Mouse (Mus musculus) kidney, adult 2 months (tissue): Measurements from ENCODE around the gene Gpr25. TPM values are rescaled to one million over a fixed set of nuclear protein-coding genes. Genes with fewer than 3 reads are reported as not detected.

Experiments
- DNase-seq: peaks from one replicate; pipeline ENCODE4 v3.0.0; 2021
- H3K27ac ChIP-seq: fragments of 200-500 bp; 2 replicates; pipeline ENCODE4 v1.5.1; 2012; ENCODE audit warnings: low read depth, low read length, control low read depth, inconsistent platforms; ENCODE audit not compliant: insufficient read depth
- H3K27me3 ChIP-seq: fragments of 200-500 bp; replicated peaks from 2 replicates; pipeline ENCODE4 v1.6.1; 2012; ENCODE audit warnings: mild to moderate bottlenecking, moderate library complexity, low read length, inconsistent platforms; ENCODE audit not compliant: control insufficient read depth, insufficient read depth
- H3K36me3 ChIP-seq: fragments of 200-500 bp; 2 replicates; pipeline ENCODE4 v1.6.1; 2012; ENCODE audit warnings: mild to moderate bottlenecking, moderate library complexity, low read length, inconsistent platforms; ENCODE audit not compliant: control insufficient read depth, insufficient read depth
- H3K4me1 ChIP-seq: fragments of 200-500 bp; 2 replicates; pipeline ENCODE4 v1.6.1; 2011; ENCODE audit warnings: low read length; ENCODE audit not compliant: control insufficient read depth, insufficient read depth
- H3K4me3 ChIP-seq: fragments of 200-500 bp; 2 replicates; pipeline ENCODE4 v1.5.1; 2011; ENCODE audit warnings: mild to moderate bottlenecking, low read depth, low read length, control low read depth; ENCODE audit not compliant: insufficient read depth
- CTCF ChIP-seq: fragments of 200-500 bp; conservative IDR thresholded peaks from 2 replicates; pipeline ENCODE4 v1.5.1; 2011; ENCODE audit warnings: low read depth, mild to moderate bottlenecking, control low read depth, low read length, moderate library complexity, mixed read lengths; ENCODE audit not compliant: insufficient read depth, insufficient read length
- POLR2A ChIP-seq: fragments of 200-500 bp; IDR thresholded peaks from one replicate; pipeline ENCODE4 v1.6.1; 2011; ENCODE audit warnings: low read depth, low read length, control low read depth
- WGBS: fragments of 180-500 bp; shearing (Covaris S2); methylation state at CpG from one replicate; pipeline ENCODE4 v1.1.7; 2018; 5-methylcytosine and 5-hydroxymethylcytosine counted together
- polyA plus RNA-seq: library from polyadenylated mRNA; depleted of rRNA; stranded (reverse); fragments of >200 nt; gene quantifications from 2 replicates; pipeline ENCODE4 v1.2.3, GENCODE M21; 2012

Gpr25 gene
- polyA plus RNA-seq, 1 experiment, result 0.09 TPM

DNA sequence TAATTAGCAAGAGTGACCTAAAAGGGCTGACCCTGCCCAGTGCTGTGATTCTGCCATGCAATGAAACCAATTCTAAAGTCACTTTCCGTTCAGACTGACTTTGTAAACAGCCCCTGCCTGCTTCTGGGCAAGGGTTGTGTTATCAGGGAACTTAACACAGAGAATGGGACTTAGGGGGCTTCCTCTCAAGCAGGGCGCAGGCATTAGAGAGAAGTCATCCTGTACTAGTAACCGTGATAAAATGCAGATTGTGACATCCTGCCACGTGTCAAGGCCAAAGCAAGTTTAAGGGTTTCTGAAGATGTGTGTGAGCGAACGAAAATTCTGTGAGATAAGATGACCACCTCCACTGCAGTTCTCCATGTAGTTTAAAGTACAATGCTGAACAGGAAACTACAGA lies 5.5 kb upstream of the Gpr25 start:
- Histone ChIP-seq H3K27ac (no peak overlapping the region), H3K27me3 (no peaks in the 10 kb centered on the region), H3K4me1 (no peaks in the 10 kb centered on the region), H3K4me3 (no peak overlapping the region), H3K36me3 (no peaks in the 10 kb centered on the region)
- TF ChIP-seq CTCF (no peak), POLR2A (no peak)
- 57% methylated on average over 6 of the region's 6 CpGs for WGBS
- no peak for DNase-seq

DNA sequence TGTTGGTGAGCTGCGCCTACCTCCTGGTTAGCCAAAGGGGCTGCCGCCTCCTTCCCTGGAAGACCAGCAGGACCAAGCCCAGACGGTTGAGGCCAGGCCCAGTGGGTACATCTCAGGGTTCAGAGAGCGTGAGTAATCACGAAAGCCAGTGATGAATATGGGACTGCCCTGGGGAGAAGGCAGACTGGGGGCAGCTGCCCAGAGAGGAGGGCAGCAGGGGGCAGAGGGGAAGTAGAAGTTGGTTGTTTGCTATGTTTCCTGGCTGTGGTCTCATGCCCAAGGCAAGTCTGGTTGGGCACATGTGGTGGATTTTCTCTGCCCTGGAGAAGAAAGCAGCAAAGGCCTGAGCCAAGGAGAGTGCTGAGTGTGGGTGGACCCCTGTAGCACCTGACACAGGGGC lies 2.7 kb upstream of the Gpr25 start:
- TF ChIP-seq CTCF (no peak), POLR2A (no peak)
- no peak for DNase-seq
- no peak overlapping the region for H3K27ac ChIP-seq
- H3K4me1 ChIP-seq, result no peaks in the 10 kb centered on the region
- WGBS, result 84% methylated on average over 5 of the region's 5 CpGs
- H3K4me3 ChIP-seq, result no peak overlapping the region
- H3K27me3 ChIP-seq, result no peaks in the 10 kb centered on the region
- H3K36me3 ChIP-seq, result no peaks in the 10 kb centered on the region

DNA sequence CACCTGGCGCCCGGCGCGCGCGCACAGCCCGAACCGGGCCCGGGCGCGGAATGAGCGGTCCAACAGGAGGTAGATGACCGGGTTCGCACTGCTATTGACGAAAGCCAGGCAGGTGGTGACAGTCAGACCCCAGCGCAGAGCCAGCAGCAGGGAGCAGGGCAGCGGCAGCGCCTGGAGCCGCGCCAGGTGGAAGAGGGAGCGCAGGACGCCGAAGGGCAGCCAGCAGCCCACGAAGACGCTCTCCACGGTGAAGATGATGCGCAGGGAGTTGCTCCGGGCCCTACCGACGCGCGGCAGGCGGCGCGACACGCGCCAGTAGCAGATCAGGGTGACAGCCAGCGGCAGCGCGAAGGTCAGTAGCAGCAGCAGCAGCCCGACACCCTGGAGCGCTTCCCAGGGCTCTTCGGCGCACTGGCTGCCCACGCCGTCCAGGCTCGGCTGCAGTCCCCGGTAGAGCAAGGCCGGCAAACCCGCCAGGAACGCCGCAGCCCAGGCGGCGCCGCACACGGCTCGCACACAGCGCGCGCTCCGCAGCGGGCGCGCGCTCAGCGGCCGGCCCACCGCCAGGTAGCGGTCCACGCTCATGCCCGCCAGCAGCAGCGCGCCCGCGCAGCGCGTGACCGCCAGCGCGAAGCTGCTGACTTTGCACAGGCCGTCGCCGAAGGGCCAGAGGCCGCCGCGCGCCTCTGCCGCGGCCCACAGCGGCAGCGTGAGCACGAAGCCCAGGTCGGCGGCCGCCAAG lies 609 bp downstream of the Gpr25 start:
- Histone ChIP-seq H3K4me1 (no peaks in the 10 kb centered on the region), H3K36me3 (no peaks in the 10 kb centered on the region), H3K27me3 (no peaks in the 10 kb centered on the region), H3K27ac (no peak overlapping the region), H3K4me3 (peak overlapping the region; percentile 32; the same call in 1 of the 2 replicates)
- peak; percentile 74 for DNase-seq
- TF ChIP-seq CTCF (no peak), POLR2A (no peak)
- under 1% methylated on average over 95 of the region's 95 CpGs for WGBS

DNA sequence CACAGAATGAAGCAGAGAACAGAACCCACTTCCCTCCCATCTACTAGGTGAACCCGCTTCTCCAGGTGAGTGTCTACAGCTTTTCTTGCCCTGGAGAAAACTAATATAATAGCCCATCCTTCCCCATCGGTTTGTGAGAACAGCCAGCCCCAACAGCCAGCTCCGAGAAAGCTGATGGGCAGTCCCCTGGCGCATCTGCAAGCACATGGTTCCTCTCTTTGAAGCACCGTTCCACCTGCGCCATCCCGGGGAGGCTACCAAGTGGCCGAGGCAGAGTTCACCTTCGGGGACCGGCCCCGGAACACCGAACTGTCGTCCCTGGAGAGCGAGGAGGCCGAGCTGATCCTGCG lies 1.2 kb downstream of the Gpr25 start:
- Histone ChIP-seq H3K36me3 (no peaks in the 10 kb centered on the region), H3K4me1 (no peaks in the 10 kb centered on the region), H3K4me3 (no peak overlapping the region), H3K27ac (no peak overlapping the region), H3K27me3 (no peaks in the 10 kb centered on the region)
- WGBS, result 7% methylated on average over 16 of the region's 16 CpGs
- no peak for DNase-seq
- TF ChIP-seq POLR2A (no peak), CTCF (no peak)

DNA sequence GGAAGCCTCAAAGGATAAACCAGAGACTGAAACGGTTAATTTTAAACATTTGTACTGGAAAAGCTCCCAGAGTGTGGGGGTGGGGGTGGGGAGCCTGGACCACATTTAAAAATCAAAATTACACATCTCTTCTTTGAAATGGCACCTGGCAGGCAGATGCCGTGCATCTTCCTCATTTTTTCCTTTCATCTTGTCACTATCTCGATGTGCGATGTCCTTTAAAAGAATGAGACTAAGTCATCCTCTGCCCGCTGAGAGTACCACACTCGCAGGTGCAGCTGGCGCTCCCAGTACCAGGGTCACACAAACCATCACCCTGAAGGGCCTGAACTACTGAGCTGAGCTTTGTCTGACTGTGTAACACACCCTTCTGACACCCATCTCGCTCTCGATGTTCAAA lies 2.2 kb downstream of the Gpr25 start:
- H3K4me1 ChIP-seq, result no peaks in the 10 kb centered on the region
- TF ChIP-seq CTCF (no peak), POLR2A (no peak)
- no peak overlapping the region for H3K27ac ChIP-seq
- no peak for DNase-seq
- no peaks in the 10 kb centered on the region for H3K27me3 ChIP-seq
- no peaks in the 10 kb centered on the region for H3K36me3 ChIP-seq
- 76% methylated on average over 9 of the region's 9 CpGs for WGBS
- H3K4me3 ChIP-seq, result no peak overlapping the region

DNA sequence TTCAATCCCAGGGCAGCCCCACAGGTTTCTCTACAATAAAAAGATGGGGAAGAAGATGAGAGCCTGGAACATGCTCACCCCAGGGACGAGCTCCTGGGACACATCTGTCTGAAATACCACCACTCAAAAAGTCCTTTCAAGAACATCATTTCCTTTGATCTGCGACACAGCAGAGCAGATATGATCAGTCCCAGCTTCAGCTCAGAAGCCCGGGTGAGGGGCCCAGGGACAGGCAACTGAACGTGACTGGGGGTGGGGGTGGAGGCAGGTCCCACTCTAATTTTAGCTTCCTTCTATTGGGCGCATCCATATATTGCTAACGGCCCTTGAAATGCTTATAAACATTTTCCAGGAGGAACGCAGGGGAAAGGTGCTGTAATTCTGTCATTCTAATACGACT lies 5.0 kb downstream of the Gpr25 start:
- TF ChIP-seq CTCF, result no peak
- H3K4me1 ChIP-seq, result no peaks in the 10 kb centered on the region
- 64% methylated on average over 8 of the region's 8 CpGs for WGBS
- H3K4me3 ChIP-seq, result no peak overlapping the region
- H3K36me3 ChIP-seq, result no peaks in the 10 kb centered on the region
- H3K27ac ChIP-seq, result no peak overlapping the region
- no peaks in the 10 kb centered on the region for H3K27me3 ChIP-seq
- DNase-seq, result no peak

DNA sequence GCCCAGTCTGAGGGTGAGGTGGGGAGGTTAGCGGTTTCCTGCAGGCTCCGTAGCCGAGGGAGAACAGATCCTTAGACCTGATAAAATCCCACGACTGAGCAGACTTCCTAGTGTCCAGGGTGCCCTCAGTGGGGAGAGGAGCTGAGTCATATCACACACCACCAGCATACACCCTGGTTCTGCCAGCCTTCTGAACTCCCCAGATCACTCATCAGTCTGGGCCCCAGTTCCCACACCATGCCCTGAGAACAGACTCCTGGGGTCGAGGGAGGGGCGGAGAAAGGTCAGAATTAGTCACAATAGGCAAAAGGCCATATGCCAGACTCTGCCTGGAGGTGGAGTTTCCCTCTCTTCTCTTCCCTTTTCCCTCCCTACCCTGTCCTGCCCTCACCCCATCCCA lies 5.5 kb downstream of the Gpr25 start:
- no peak overlapping the region for H3K4me3 ChIP-seq
- no peaks in the 10 kb centered on the region for H3K36me3 ChIP-seq
- H3K27ac ChIP-seq, result no peak overlapping the region
- TF ChIP-seq POLR2A, result no peak
- no peak for TF ChIP-seq CTCF
- 51% methylated on average over 6 of the region's 6 CpGs for WGBS
- H3K4me1 ChIP-seq, result no peaks in the 10 kb centered on the region
- no peaks in the 10 kb centered on the region for H3K27me3 ChIP-seq
- no peak for DNase-seq
